Mouse (Mus musculus): ENCODE results near the gene Vps33a.

- TF ChIP-seq POLR2A (IDR thresholded peaks at IDR 0.05; ENCODE audit: borderline replicate concordance, low read depth, low read length), result no peak
- no peak for TF ChIP-seq CTCF (IDR thresholded peaks at IDR 0.05; ENCODE audit: low read depth, low read length)
Measured at GRCm38 (mm10) chr5:123522166-123522565, 50.7 kb downstream of the Vps33a start.
